Comparison of ENCODE assay signal across 27 mouse cellular contexts in genomic region chr14:77239360-77239759, GRCm38 (mm10).
A peak's percentile ranks its signal among the peaks of the same experiment; 100 is the strongest.
DNase-seq lines count a peak whose midpoint lies in the region; ATAC-seq lines count a peak whose summit lies in the region.
"Had no signal": no experiment of that assay in that cellular context is flagged by ENCODE, and none has a peak within 500 bp of the region (broad histone marks: within the 10 kb centered on the region; RNA-seq: fewer than 3 reads in every experiment).

No protein-coding gene starts in this region.

- H3K27ac ChIP-seq in forebrain, embryonic 16.5 days (ENCODE audit: low read length) = peak overlapping the region; percentile 63
- H3K27ac ChIP-seq in forebrain, embryonic 11.5 days (ENCODE audit: low read depth, low read length) = no peak overlapping the region
- no peak overlapping the region for H3K27ac ChIP-seq in midbrain, embryonic 15.5 days
- H3K27ac ChIP-seq: forebrain, embryonic 12.5 days; gastrocnemius, adult 2 months; heart, embryonic 10.5 days; hindbrain, embryonic 10.5 days; intestine, embryonic 15.5 days; limb, embryonic 13.5 days; liver, embryonic 12.5 days; neural tube, embryonic 13.5 days had no signal

- H3K27me3 ChIP-seq in forebrain, embryonic 16.5 days (replicated peaks; ENCODE audit: control insufficient read depth, insufficient read depth, low read length) = no peaks in the 10 kb centered on the region
- H3K27me3 ChIP-seq in forebrain, embryonic 11.5 days (ENCODE audit: control insufficient read depth, insufficient read depth, low read length) = no peaks in the 10 kb centered on the region
- H3K27me3 ChIP-seq in midbrain, embryonic 15.5 days (replicated peaks) = no peaks in the 10 kb centered on the region
- H3K27me3 ChIP-seq: forebrain, embryonic 12.5 days; intestine, embryonic 15.5 days; limb, embryonic 13.5 days; liver, embryonic 12.5 days; neural tube, embryonic 13.5 days had no signal

- no peak for DNase-seq in forebrain, embryonic 11.5 days (ENCODE audit: low spot score)
- peak; percentile 22 for DNase-seq in kidney, postnatal 10 days
- DNase-seq in kidney, postnatal 14 days = no peak
- DNase-seq in CD4-positive, CD25-positive, alpha-beta regulatory T cell, adult 2 months (ENCODE audit: low read depth, low spot score) = peak; percentile 19
- no peak for DNase-seq in left cerebral cortex, postnatal 10 days (ENCODE audit: extremely low spot score in 1 of 2, low spot score in 2 of 2)
- DNase-seq: adrenal gland, postnatal 14 days; cerebellum, adult 9-10 months; gastrocnemius, adult 2 months; layer of hippocampus, postnatal 36 days; lung, adult 18-20 months; lung, postnatal 14 days; midbrain, embryonic 14.5 days; retina, postnatal 1 day; right cerebral cortex, postnatal 25 days; spleen, adult 18-20 months; thymus, postnatal 25 days had no signal

- intact Hi-C loops in left cerebral cortex, postnatal 10 days (cut with DNase I) = no loop called here

- H3K4me1 ChIP-seq in forebrain, embryonic 16.5 days (replicated peaks; ENCODE audit: control insufficient read depth, insufficient read depth, low read length) = peaks cover 8% of the 10 kb centered on the region
- no peaks in the 10 kb centered on the region for H3K4me1 ChIP-seq in forebrain, embryonic 11.5 days (replicated peaks; ENCODE audit: control insufficient read depth, insufficient read depth, low read length)
- H3K4me1 ChIP-seq in midbrain, embryonic 15.5 days = 0 out of 2 replicates have a peak, but pooled peaks cover 2% of the 10 kb centered on the region
- H3K4me1 ChIP-seq: heart, embryonic 10.5 days; intestine, embryonic 15.5 days; liver, embryonic 12.5 days had no signal

- no peak for ATAC-seq in forebrain, embryonic 16.5 days
- no peak for ATAC-seq in forebrain, embryonic 11.5 days (replicated peaks; ENCODE audit: low FRiP score)
- 0 out of 2 replicates have a peak, but pooled peaks have one; percentile 29 for ATAC-seq in common myeloid progenitor, adult 5-6 weeks (replicated peaks; ENCODE audit: low read depth, poor library complexity, severe bottlenecking)
- ATAC-seq in midbrain, embryonic 15.5 days (replicated peaks) = no peak
- ATAC-seq: hindbrain, embryonic 16.5 days; intestine, embryonic 15.5 days; liver, embryonic 12.5 days had no signal

- H3K4me3 ChIP-seq in forebrain, embryonic 16.5 days (replicated peaks; ENCODE audit: low read length) = no peak overlapping the region
- H3K4me3 ChIP-seq in forebrain, embryonic 11.5 days (ENCODE audit: low read depth, low read length) = no peak overlapping the region
- no peak overlapping the region for H3K4me3 ChIP-seq in midbrain, embryonic 15.5 days
- H3K4me3 ChIP-seq: forebrain, embryonic 12.5 days; gastrocnemius, adult 2 months; heart, embryonic 10.5 days; hindbrain, embryonic 10.5 days; intestine, embryonic 15.5 days; limb, embryonic 13.5 days; liver, embryonic 12.5 days; neural tube, embryonic 13.5 days had no signal

- no peaks in the 10 kb centered on the region for H3K9me3 ChIP-seq in forebrain, embryonic 16.5 days (ENCODE audit: control insufficient read depth, low read length)
- H3K9me3 ChIP-seq in forebrain, embryonic 11.5 days (ENCODE audit: control insufficient read depth, low read length) = no peaks in the 10 kb centered on the region
- H3K9me3 ChIP-seq in midbrain, embryonic 15.5 days = no peaks in the 10 kb centered on the region
- H3K9me3 ChIP-seq: forebrain, embryonic 12.5 days; heart, embryonic 10.5 days; hindbrain, embryonic 10.5 days; intestine, embryonic 15.5 days; limb, embryonic 13.5 days; liver, embryonic 12.5 days; neural tube, embryonic 13.5 days had no signal

- H3K36me3 ChIP-seq in forebrain, embryonic 16.5 days (ENCODE audit: control insufficient read depth, insufficient read depth) = no peaks in the 10 kb centered on the region
- H3K36me3 ChIP-seq in forebrain, embryonic 11.5 days (ENCODE audit: control insufficient read depth, insufficient read depth, low read length) = no peaks in the 10 kb centered on the region
- H3K36me3 ChIP-seq in midbrain, embryonic 15.5 days (replicated peaks) = no peaks in the 10 kb centered on the region
- H3K36me3 ChIP-seq: forebrain, embryonic 12.5 days; heart, embryonic 10.5 days; hindbrain, embryonic 10.5 days; intestine, embryonic 15.5 days; limb, embryonic 13.5 days; liver, embryonic 12.5 days; neural tube, embryonic 13.5 days had no signal

- H3K9ac ChIP-seq in forebrain, embryonic 16.5 days (replicated peaks; ENCODE audit: low read depth, low read length) = no peak overlapping the region
- H3K9ac ChIP-seq in forebrain, embryonic 11.5 days (ENCODE audit: low read length) = no peak overlapping the region
- no peak overlapping the region for H3K9ac ChIP-seq in midbrain, embryonic 15.5 days
- H3K9ac ChIP-seq: forebrain, embryonic 12.5 days; intestine, embryonic 15.5 days; limb, embryonic 13.5 days; liver, embryonic 12.5 days; neural tube, embryonic 13.5 days had no signal

- 24% methylated on average over 4 of the region's 4 CpGs for WGBS in forebrain, embryonic 16.5 days
- WGBS in forebrain, embryonic 11.5 days = 55% methylated on average over 4 of the region's 4 CpGs
- 50% methylated on average over 4 of the region's 4 CpGs for WGBS in midbrain, embryonic 15.5 days

- H3K4me2 ChIP-seq in forebrain, embryonic 16.5 days (ENCODE audit: low read length) = no peak overlapping the region
- no peak overlapping the region for H3K4me2 ChIP-seq in forebrain, embryonic 11.5 days (ENCODE audit: low read depth, low read length, severe bottlenecking)
- H3K4me2 ChIP-seq in midbrain, embryonic 15.5 days = no peak overlapping the region
- H3K4me2 ChIP-seq: forebrain, embryonic 12.5 days; intestine, embryonic 15.5 days; limb, embryonic 13.5 days; liver, embryonic 12.5 days; neural tube, embryonic 13.5 days had no signal

Comparison
In these comparisons a context has a peak if more than half of its experiments do, and no peak if none do; other contexts are left out.
1. DNase-seq: peak in kidney, postnatal 10 days (single experiment) and CD4-positive, CD25-positive, alpha-beta regulatory T cell, adult 2 months (single experiment); none in forebrain, embryonic 11.5 days (single experiment), kidney, postnatal 14 days (single experiment) and left cerebral cortex, postnatal 10 days (0 of 2).